Mouse (Mus musculus) CD8-positive naive resting alpha-beta T cell, adult 57 days (primary cell): ENCODE data around the gene Bicd1. TPM values are rescaled to one million over a fixed set of nuclear protein-coding genes. Genes with fewer than 3 reads are reported as not detected.

Experiments
- total RNA-seq: library from RNA; stranded (reverse); gene quantifications from one replicate; pipeline ENCODE4 v1.2.4, GENCODE M21; 2023

Bicd1 gene
- total RNA-seq, result 0.15 TPM

DNA sequence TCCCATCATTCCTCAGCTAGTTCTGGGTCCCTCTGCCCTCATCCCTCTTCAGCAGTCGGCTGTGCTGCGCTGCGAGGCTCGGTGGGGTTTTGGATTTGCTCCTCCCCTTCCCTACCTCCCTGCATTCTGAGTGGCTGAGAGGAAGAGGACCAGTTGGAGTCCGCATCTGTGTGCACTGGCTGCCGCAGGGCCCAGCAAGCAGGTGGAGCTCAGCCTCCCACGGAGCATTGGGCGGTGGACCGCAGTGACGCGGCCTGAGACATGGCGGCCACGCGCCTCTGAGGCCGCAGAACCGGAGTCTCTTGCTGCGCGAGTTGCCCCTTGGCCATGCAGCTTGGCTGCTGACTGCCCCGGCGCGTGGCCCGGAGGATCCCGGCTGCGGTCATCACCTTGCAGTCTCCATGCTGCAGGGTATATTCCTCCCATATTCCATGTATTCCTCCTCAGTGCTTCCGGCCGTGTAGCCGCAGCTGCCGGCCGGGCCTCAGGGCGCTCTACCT lies at the start of gene Bicd1:
TSS of gene Bicd1 (plus strand) at position 54 of the 500 bp plus-strand sequence.

Other genes with a start within 250 kb of the Bicd1 start
- gene Amn1, start 220.2 kb upstream of the Bicd1 start, total RNA-seq, result 32.8 TPM
- gene Resf1, start 99.5 kb upstream of the Bicd1 start, total RNA-seq, result 215 TPM